ENCODE assay signal across 8 mouse cellular contexts in genomic region chr13:49371428-49371899, GRCm38 (mm10). TPM values are rescaled to one million over a fixed set of nuclear protein-coding genes. Genes with fewer than 3 reads are reported as not detected.
DNase-seq lines count a peak whose midpoint lies in the region; ATAC-seq and TF ChIP-seq lines count a peak whose summit lies in the region.

No protein-coding gene starts in this region.

- H3K4me2 ChIP-seq in hindbrain, embryonic 13.5 days, result no peak overlapping the region

- H3K4me1 ChIP-seq in G1E (ENCODE audit: insufficient read depth, low read depth, low read length), result 0 out of 2 replicates have a peak, but pooled peaks cover 2% of the 10 kb centered on the region
- H3K4me1 ChIP-seq in hindbrain, embryonic 13.5 days (replicated peaks), result peaks cover 21% of the 10 kb centered on the region

- no peak overlapping the region for H3K4me3 ChIP-seq in G1E (ENCODE audit: low read depth, low read length)
- H3K4me3 ChIP-seq in hindbrain, embryonic 13.5 days, result no peak overlapping the region

- no peaks in the 10 kb centered on the region for H3K9me3 ChIP-seq in G1E (replicated peaks)
- H3K9me3 ChIP-seq in hindbrain, embryonic 13.5 days, result no peaks in the 10 kb centered on the region

- no peak for TF ChIP-seq CTCF in G1E (IDR thresholded peaks at IDR 0.05; ENCODE audit: low read depth, low read length)

- no peak for DNase-seq in G1E (ENCODE audit: low spot score)
- peak; percentile 55 for DNase-seq in adrenal gland, postnatal 25 days
- DNase-seq in frontal cortex, postnatal 14 days (ENCODE audit: low spot score in 2 of 2), result peak; percentile 51 to 70
- DNase-seq in layer of hippocampus, postnatal 10 days (ENCODE audit: low spot score in 2 of 2), result peak; percentile 35 to 60
- DNase-seq in lung, postnatal 10 days, result peak; percentile 94
- DNase-seq in right cerebral cortex, adult 2 months (ENCODE audit: low spot score in 2 of 2), result peak; percentile 68 to 71
- DNase-seq in urinary bladder, postnatal 25 days (ENCODE audit: low spot score), result no peak

- WGBS in hindbrain, embryonic 13.5 days, result 54% methylated on average over 3 of the region's 3 CpGs

- H3K9ac ChIP-seq in hindbrain, embryonic 13.5 days, result peak overlapping the region; percentile 24; the same call in 1 of the 2 replicates

- H3K27me3 ChIP-seq in G1E (ENCODE audit: insufficient read depth, low read length), result no peaks in the 10 kb centered on the region
- H3K27me3 ChIP-seq in hindbrain, embryonic 13.5 days, result no peaks in the 10 kb centered on the region

- peak overlapping the region; percentile 60 for H3K27ac ChIP-seq in hindbrain, embryonic 13.5 days

- ATAC-seq in G1E (ENCODE audit: extremely low read depth, insufficient number of reproducible peaks, low FRiP score, poor library complexity, severe bottlenecking), result peak; percentile 57
- ATAC-seq in hindbrain, embryonic 13.5 days (ENCODE audit: low FRiP score), result no peak

- peaks cover 89% of the 10 kb centered on the region for H3K36me3 ChIP-seq in G1E (replicated peaks)
- H3K36me3 ChIP-seq in hindbrain, embryonic 13.5 days, result peaks cover 59% of the 10 kb centered on the region

RNA-seq across cellular contexts. Expression of gene Bicd2, which starts 30.1 kb away (rescaled TPM):
- total RNA-seq in G1E (2014; fragmentation: Nextera tagmentation) (11.5 and 19.5 TPM in 2 replicates), G1E (2017) (19.2 and 19.9 TPM in 2 replicates)
- 10.7 and 11.6 TPM in 2 replicates for polyA plus RNA-seq in G1E (2012)
- 43.7 and 45.2 TPM in 2 replicates for total RNA-seq in adrenal gland, postnatal 25 days (2021)
- polyA plus RNA-seq in hindbrain, embryonic 13.5 days (2015; fragmentation: Nextera tagmentation; extraction: Ambion mirVana), result 28.2 and 29.3 TPM in 2 replicates
- total RNA-seq in layer of hippocampus, postnatal 10 days (2021), result 10 to 100 TPM; 45.0 to 45.3 TPM

RNA-seq across cellular contexts. Expression of gene Ippk, which starts 49.6 kb away (rescaled TPM):
- total RNA-seq in G1E (2014; fragmentation: Nextera tagmentation) (4.5 and 4.8 TPM in 2 replicates), G1E (2017) (15.8 and 15.9 TPM in 2 replicates)
- polyA plus RNA-seq in G1E (2012), result 1.3 and 2.3 TPM in 2 replicates
- 24.1 and 27.7 TPM in 2 replicates for total RNA-seq in adrenal gland, postnatal 25 days (2021)
- polyA plus RNA-seq in hindbrain, embryonic 13.5 days (2015; fragmentation: Nextera tagmentation; extraction: Ambion mirVana), result 14.0 and 15.0 TPM in 2 replicates
- total RNA-seq in layer of hippocampus, postnatal 10 days (2021), result 10 to 100 TPM; 16.4 to 16.8 TPM

RNA-seq across cellular contexts. Expression of gene Fgd3, which starts 51.4 kb away (rescaled TPM):
- 3.9 and 4.7 TPM in 2 replicates for total RNA-seq in G1E (2014; fragmentation: Nextera tagmentation)
- 11.0 and 11.2 TPM in 2 replicates for total RNA-seq in G1E (2017)
- 3.6 and 4.1 TPM in 2 replicates for polyA plus RNA-seq in G1E (2012)
- 1.5 and 2.8 TPM in 2 replicates for total RNA-seq in adrenal gland, postnatal 25 days (2021)
- 1.4 and 2.0 TPM in 2 replicates for polyA plus RNA-seq in hindbrain, embryonic 13.5 days (2015; fragmentation: Nextera tagmentation; extraction: Ambion mirVana)
- 1 to 10 TPM; 7.9 to 8.1 TPM for total RNA-seq in layer of hippocampus, postnatal 10 days (2021)

Comparison
In these comparisons a context has a peak if more than half of its experiments do, and no peak if none do; other contexts are left out.
1. DNase-seq: peak in adrenal gland, postnatal 25 days (single experiment), frontal cortex, postnatal 14 days (2 of 2), layer of hippocampus, postnatal 10 days (2 of 2), lung, postnatal 10 days (single experiment) and right cerebral cortex, adult 2 months (2 of 2); none in G1E (single experiment) and urinary bladder, postnatal 25 days (single experiment).